Mouse (Mus musculus) liver, embryonic 15.5 days (tissue): ENCODE data around the gene Fyb. TPM values are rescaled to one million over a fixed set of nuclear protein-coding genes. Genes with fewer than 3 reads are reported as not detected.

Source experiments
- ATAC-seq: fragments of 200-750 bp; cut with Nextera tagmentation; 2 replicates; pipeline ENCODE4 v1.8.0; 2017; ENCODE audit warnings: moderate number of reproducible peaks, mild to moderate bottlenecking, moderate library complexity; ENCODE audit not compliant: insufficient read depth
- H3K27ac ChIP-seq: fragments of 300-500 bp; sonication (generic); replicated peaks from 2 replicates; pipeline ENCODE4 v1.5.1; 2015; ENCODE audit warnings: mild to moderate bottlenecking, inconsistent platforms
- H3K27me3 ChIP-seq: fragments of 300-500 bp; sonication (generic); 2 replicates; pipeline ENCODE4 v1.6.1; 2015; ENCODE audit warnings: mild to moderate bottlenecking, inconsistent platforms
- H3K36me3 ChIP-seq: fragments of 300-500 bp; sonication (generic); replicated peaks from 2 replicates; pipeline ENCODE4 v1.6.1; 2015; ENCODE audit warnings: moderate library complexity, mild to moderate bottlenecking, inconsistent platforms
- H3K4me1 ChIP-seq: fragments of 300-500 bp; sonication (generic); replicated peaks from 2 replicates; pipeline ENCODE4 v1.6.1; 2015; ENCODE audit warnings: inconsistent platforms
- H3K4me2 ChIP-seq: fragments of 300-500 bp; sonication (generic); 2 replicates; pipeline ENCODE4 v1.6.1; 2015; ENCODE audit warnings: moderate library complexity, mild to moderate bottlenecking, inconsistent platforms
- H3K4me3 ChIP-seq: fragments of 300-500 bp; sonication (generic); replicated peaks from 2 replicates; pipeline ENCODE4 v1.5.1; 2015; ENCODE audit warnings: mild to moderate bottlenecking, inconsistent platforms
- H3K9ac ChIP-seq: fragments of 300-500 bp; sonication (generic); 2 replicates; pipeline ENCODE4 v1.6.1; 2015; ENCODE audit warnings: moderate library complexity, mild to moderate bottlenecking, inconsistent platforms
- H3K9me3 ChIP-seq: fragments of 300-500 bp; sonication (generic); replicated peaks from 2 replicates; pipeline ENCODE4 v1.6.1; 2016; ENCODE audit warnings: inconsistent platforms
- WGBS: fragments of 180-500 bp; shearing (Covaris S2); methylation state at CpG from one replicate; pipeline ENCODE4 v1.1.7; 2015; ENCODE audit warnings: mixed read lengths; ENCODE audit not compliant: insufficient replicate concordance; 5-methylcytosine and 5-hydroxymethylcytosine counted together
- polyA plus RNA-seq: library from polyadenylated mRNA; unstranded; fragments of >200 nt; fragmentation: Nextera tagmentation; extraction: Ambion mirVana; gene quantifications from 2 replicates; pipeline ENCODE4 v1.2.1, GENCODE M21; 2015

Fyb gene
- polyA plus RNA-seq, 1 experiment from 2014 or later, result 19.8 TPM

- peaks cover 76% of the 10 kb centered on the region for H3K4me1 ChIP-seq
- no peak for ATAC-seq
These were observed 187.7 kb downstream of the Fyb start for GRCm38 (mm10) chr15:6710341-6710740.

GRCm38 (mm10) chr15:6711226-6711625 is 188.6 kb downstream of the Fyb start:
- no peaks in the 10 kb centered on the region for H3K27me3 ChIP-seq
- no peak for ATAC-seq
- WGBS, result 72% methylated on average over 7 of the region's 7 CpGs
- H3K4me2 ChIP-seq, result no peak overlapping the region; the same call in 1 of the 2 replicates
- H3K27ac ChIP-seq, result no peak overlapping the region
- no peaks in the 10 kb centered on the region for H3K36me3 ChIP-seq
- no peaks in the 10 kb centered on the region for H3K9me3 ChIP-seq
- no peak overlapping the region for H3K9ac ChIP-seq
- H3K4me3 ChIP-seq, result 0 out of 2 replicates have a peak overlapping the region, but pooled peaks have one; percentile 2
- peaks cover 68% of the 10 kb centered on the region for H3K4me1 ChIP-seq

More at GRCm38 (mm10) chr15:6710341-6710740, 187.7 kb downstream of the Fyb start:
- peak overlapping the region; percentile 82 for H3K4me2 ChIP-seq
- H3K4me3 ChIP-seq, result peak overlapping the region; percentile 96; the same call in 1 of the 2 replicates
- H3K9ac ChIP-seq, result no peak overlapping the region
- no peak overlapping the region for H3K27ac ChIP-seq
- WGBS, result 72% methylated on average over 7 of the region's 7 CpGs
- no peaks in the 10 kb centered on the region for H3K36me3 ChIP-seq
- no peaks in the 10 kb centered on the region for H3K27me3 ChIP-seq
- no peaks in the 10 kb centered on the region for H3K9me3 ChIP-seq

Other genes with a start within 250 kb of the Fyb start
- gene Dab2, start 223.1 kb upstream of the Fyb start, polyA plus RNA-seq, result 7.9 and 8.4 TPM in 2 replicates
- gene C9, start 77.5 kb upstream of the Fyb start, polyA plus RNA-seq, result 6.2 and 7.7 TPM in 2 replicates
- 17.6 and 19.3 TPM in 2 replicates for gene Rictor, start 185.5 kb downstream of the Fyb start, polyA plus RNA-seq